Mouse (Mus musculus) lung, adult 2 months (tissue): ENCODE data around the gene Gpc6.

ENCODE experiments used
- CTCF ChIP-seq: fragments of 200-500 bp; IDR thresholded peaks from 2 replicates; pipeline ENCODE4 v1.5.1; 2011; ENCODE audit warnings: mild to moderate bottlenecking, low read length, control low read depth; ENCODE audit not compliant: insufficient read depth
- POLR2A ChIP-seq: fragments of 200-500 bp; IDR thresholded peaks from 2 replicates; pipeline ENCODE4 v1.6.1; 2011; ENCODE audit warnings: low read depth, mild to moderate bottlenecking, control low read depth, low read length, borderline replicate concordance; ENCODE audit errors: extremely low read depth

DNA sequence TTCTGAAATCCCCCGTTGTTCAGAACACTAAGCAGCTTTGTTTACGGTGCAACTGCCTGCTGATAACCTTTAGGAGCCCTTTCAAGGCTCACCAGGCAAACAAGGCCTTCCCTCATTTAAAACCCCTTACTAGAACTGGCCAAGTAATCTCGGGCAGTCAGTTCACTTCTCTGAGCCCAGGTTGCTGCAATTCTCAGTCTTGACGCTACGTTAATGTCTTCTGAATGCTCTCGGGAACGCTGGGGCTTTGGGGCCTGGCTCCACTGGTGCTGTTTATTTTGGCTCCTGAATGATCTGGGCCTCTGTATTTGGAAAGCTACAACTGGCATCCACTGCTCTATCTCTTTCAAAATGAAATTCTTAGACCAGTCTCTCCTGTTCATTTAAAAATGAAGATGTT lies 985.2 kb downstream of the Gpc6 start:
- TF ChIP-seq POLR2A, result no peak
- TF ChIP-seq CTCF, result no peak
